Mouse (Mus musculus) MEL (cell line): ENCODE data around the gene Cadm3. TPM values are rescaled to one million over a fixed set of nuclear protein-coding genes. Genes with fewer than 3 reads are reported as not detected.

Experiments used
- DNase-seq: peaks from one replicate; pipeline ENCODE4 v3.0.0; 2011; ENCODE audit warnings: low read depth, low spot score
- H3K27ac ChIP-seq: 2 replicates; pipeline ENCODE4 v1.5.1; 2012; ENCODE audit warnings: low read depth, mild to moderate bottlenecking, control low read depth, low read length, moderate library complexity; ENCODE audit not compliant: control insufficient read depth
- H3K27me3 ChIP-seq, 2 experiments: fragments of 150-350 bp in 1 of 2; sonication (generic) in 1 of 2; 2 replicates each; pipeline ENCODE4 v1.6.1; 2012; ENCODE audit warnings: low read length in 2 of 2, mild to moderate bottlenecking in 2 of 2, improper control_type of control experiment in 1 of 2, moderate library complexity in 1 of 2; ENCODE audit not compliant: insufficient read depth in 2 of 2, control insufficient read depth in 1 of 2
- H3K36me3 ChIP-seq, 2 experiments: 2 replicates each; pipeline ENCODE4 v1.6.1; 2012 to 2014; ENCODE audit warnings: low read length in 2 of 2, improper control_type of control experiment in 1 of 2, inconsistent platforms in 1 of 2, mild to moderate bottlenecking in 1 of 2; ENCODE audit not compliant: insufficient read depth in 2 of 2, control insufficient read depth in 1 of 2
- H3K4me1 ChIP-seq, 2 experiments: fragments of 150-350 bp in 1 of 2; sonication (generic) in 1 of 2; 2 replicates each; pipeline ENCODE4 v1.6.1; 2012; ENCODE audit warnings: low read length in 2 of 2, improper control_type of control experiment in 1 of 2, mild to moderate bottlenecking in 1 of 2; ENCODE audit not compliant: insufficient read depth in 2 of 2, control insufficient read depth in 1 of 2
- H3K4me3 ChIP-seq, 2 experiments: fragments of 150-350 bp in 1 of 2; sonication (generic) in 1 of 2; 2 replicates each; pipeline ENCODE4 v1.5.1; 2012; ENCODE audit warnings: low read depth in 2 of 2, low read length in 2 of 2, mild to moderate bottlenecking in 2 of 2, moderate library complexity in 2 of 2, control low read depth in 1 of 2, improper control_type of control experiment in 1 of 2; ENCODE audit not compliant: control insufficient read depth in 1 of 2, insufficient read depth in 1 of 2
- H3K79me2 ChIP-seq: 2 replicates; pipeline ENCODE4 v1.6.1; 2012; ENCODE audit warnings: mild to moderate bottlenecking, low read length, moderate library complexity; ENCODE audit not compliant: control insufficient read depth, poor library complexity, insufficient read depth
- H3K9ac ChIP-seq: 2 replicates; pipeline ENCODE4 v1.6.1; 2012; ENCODE audit warnings: low read depth, mild to moderate bottlenecking, control low read depth, low read length, moderate library complexity; ENCODE audit not compliant: control insufficient read depth, poor library complexity, severe bottlenecking
- H3K9me3 ChIP-seq: fragments of 150-350 bp; sonication (generic); replicated peaks from 2 replicates; pipeline ENCODE4 v1.6.1; 2012; ENCODE audit warnings: mild to moderate bottlenecking, low read length, improper control_type of control experiment, moderate library complexity; ENCODE audit not compliant: insufficient read depth
- CHD2 ChIP-seq: IDR thresholded peaks from 2 replicates; pipeline ENCODE4 v1.6.1; 2011; ENCODE audit warnings: low read length, improper control_type of control experiment
- CTCF ChIP-seq, 3 experiments: IDR thresholded peaks in 2 of 3; conservative IDR thresholded peaks in 1 of 3; 2 replicates each; pipeline ENCODE4 v1.5.1; 2011 to 2012; ENCODE audit warnings: low read length in 3 of 3, low read depth in 2 of 3, mild to moderate bottlenecking in 2 of 3, improper control_type of control experiment in 1 of 3, inconsistent platforms in 1 of 3, mixed read lengths in 1 of 3, moderate library complexity in 1 of 3; ENCODE audit not compliant: control insufficient read depth in 1 of 3, insufficient read depth in 1 of 3, poor library complexity in 1 of 3, severe bottlenecking in 1 of 3
- E2F4 ChIP-seq: IDR thresholded peaks from 2 replicates; pipeline ENCODE4 v1.6.1; 2011; ENCODE audit warnings: low read depth, low read length, improper control_type of control experiment, borderline replicate concordance
- ELF1 ChIP-seq: IDR thresholded peaks from 2 replicates; pipeline ENCODE4 v1.6.1; 2014; ENCODE audit warnings: low read depth, mild to moderate bottlenecking, inconsistent platforms, low read length, improper control_type of control experiment, moderate library complexity
- EP300 ChIP-seq, 2 experiments: IDR thresholded peaks; 2 replicates each; pipeline ENCODE4 v1.6.1; 2011; ENCODE audit warnings: improper control_type of control experiment in 2 of 2, low read length in 2 of 2, low read depth in 1 of 2, mild to moderate bottlenecking in 1 of 2
- GABPA ChIP-seq: IDR thresholded peaks from 2 replicates; pipeline ENCODE4 v1.6.1; 2012; ENCODE audit warnings: low read depth, mild to moderate bottlenecking, inconsistent platforms, low read length, improper control_type of control experiment, moderate library complexity
- HCFC1 ChIP-seq: IDR thresholded peaks from 2 replicates; pipeline ENCODE4 v1.6.1; 2012; ENCODE audit warnings: low read depth, mild to moderate bottlenecking, inconsistent platforms, low read length, improper control_type of control experiment, moderate library complexity
- MYC ChIP-seq: IDR thresholded peaks from 2 replicates; pipeline ENCODE4 v1.6.1; 2011; ENCODE audit warnings: low read depth, mild to moderate bottlenecking, low read length, improper control_type of control experiment, moderate library complexity
- NRF1 ChIP-seq: IDR thresholded peaks from 2 replicates; pipeline ENCODE4 v1.6.1; 2014; ENCODE audit warnings: low read depth, mild to moderate bottlenecking, inconsistent platforms, low read length, improper control_type of control experiment, moderate library complexity; ENCODE audit not compliant: poor library complexity, insufficient read depth, severe bottlenecking
- POLR2AphosphoS2 ChIP-seq: IDR thresholded peaks from 2 replicates; pipeline ENCODE4 v1.6.1; 2011; ENCODE audit warnings: low read length, improper control_type of control experiment
- POLR2AphosphoS5 ChIP-seq: IDR thresholded peaks from 2 replicates; pipeline ENCODE4 v1.6.1; 2012; ENCODE audit warnings: low read depth, borderline replicate concordance, mild to moderate bottlenecking, inconsistent platforms, low read length, moderate library complexity, mixed read lengths
- SIN3A ChIP-seq: IDR thresholded peaks from 2 replicates; pipeline ENCODE4 v1.6.1; 2012; ENCODE audit warnings: low read length, improper control_type of control experiment, inconsistent platforms
- TBP ChIP-seq: IDR thresholded peaks from 2 replicates; pipeline ENCODE4 v1.8.0; 2011; ENCODE audit warnings: low read depth, low read length, improper control_type of control experiment
- TCF12 ChIP-seq: IDR thresholded peaks from 2 replicates; pipeline ENCODE4 v1.6.1; 2014; ENCODE audit warnings: low read depth, mild to moderate bottlenecking, inconsistent platforms, low read length, improper control_type of control experiment, moderate library complexity
- UBTF ChIP-seq: IDR thresholded peaks from 2 replicates; pipeline ENCODE4 v1.6.1; 2012; ENCODE audit warnings: low read depth, mild to moderate bottlenecking, inconsistent platforms, low read length, improper control_type of control experiment, moderate library complexity, borderline replicate concordance; ENCODE audit not compliant: insufficient read depth
- USF1 ChIP-seq: IDR thresholded peaks from 2 replicates; pipeline ENCODE4 v1.6.1; 2014; ENCODE audit warnings: low read depth, mild to moderate bottlenecking, inconsistent platforms, low read length, improper control_type of control experiment, moderate library complexity
- ZKSCAN1 ChIP-seq: IDR thresholded peaks from 2 replicates; pipeline ENCODE4 v1.6.1; 2012; ENCODE audit warnings: low read depth, mild to moderate bottlenecking, inconsistent platforms, low read length, improper control_type of control experiment, moderate library complexity
- ZNF384 ChIP-seq: IDR thresholded peaks from 2 replicates; pipeline ENCODE4 v1.6.1; 2012; ENCODE audit warnings: low read depth, mild to moderate bottlenecking, inconsistent platforms, low read length, improper control_type of control experiment
- polyA plus RNA-seq, 2 experiments: library from polyadenylated mRNA; stranded (reverse) in 1 of 2; unstranded in 1 of 2; fragments of >175 nt in 1 of 2; fragments of >200 nt in 1 of 2; gene quantifications; 2 replicates each; pipeline versions ENCODE4 v1.2.1 to v1.2.4; 2012; ENCODE audit warnings: low replicate concordance in 2 of 2, low read depth in 1 of 2; ENCODE audit not compliant: insufficient read length in 2 of 2, insufficient read depth in 1 of 2, missing spikeins in 1 of 2
- total RNA-seq: library from RNA; depleted of rRNA; stranded (reverse); fragments of 300-350 nt; gene quantifications from 2 replicates; pipeline ENCODE4 v1.2.3, GENCODE M21; 2012

Cadm3 gene
- total and polyA plus RNA-seq, 3 experiments, result 0.03 to 0.19 TPM; not detected in 1

DNA sequence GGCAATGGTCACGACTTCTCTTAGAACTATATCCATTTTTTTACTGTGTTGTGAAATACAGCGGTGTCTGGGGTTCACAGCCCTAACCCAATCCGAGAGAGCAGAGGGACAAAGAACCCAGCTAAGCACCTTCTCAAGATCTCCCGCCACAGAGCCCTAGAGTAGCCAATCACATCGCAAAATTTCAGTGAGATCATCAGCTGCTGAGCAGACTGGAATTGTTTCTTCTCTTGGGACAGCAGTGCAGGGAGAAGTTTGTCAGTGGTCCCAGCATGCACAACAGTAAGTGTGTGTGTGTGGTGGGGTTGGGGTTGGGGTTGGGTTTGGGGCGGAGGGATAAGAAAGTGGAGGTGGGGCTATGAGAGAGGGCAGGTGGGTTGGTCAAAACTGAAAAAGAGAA, 17.5 kb downstream of the Cadm3 start:
- TF ChIP-seq TCF12 (no peak), SIN3A (no peak; the same call in 1 of the 2 replicates), E2F4 (peak; percentile 93), USF1 (no peak), CHD2 (peak; percentile 85), MYC (no peak)
- peak overlapping the region; percentile 88 for H3K27ac ChIP-seq
- no peaks in the 10 kb centered on the region for H3K9me3 ChIP-seq
- H3K9ac ChIP-seq, result peak overlapping the region; percentile 75
- no peaks in the 10 kb centered on the region; the same call in 1 of the 2 replicates for H3K79me2 ChIP-seq
- DNase-seq, result peak; percentile 87
- H3K4me1 ChIP-seq, result peaks cover 27 to 29% of the 10 kb centered on the region in 2 experiments
- peak overlapping the region; percentile 53 to 57 for H3K4me3 ChIP-seq
- no peaks in the 10 kb centered on the region for H3K27me3 ChIP-seq
- H3K36me3 ChIP-seq, result peaks cover 0 to 30% of the 10 kb centered on the region in 2 experiments; a peak in 2 of 4 replicates

- no peak for DNase-seq
- Histone ChIP-seq H3K4me3 (peak overlapping the region in 1 of 2 experiments; percentile 57; a peak in 2 of 4 replicates), H3K27ac (no peak overlapping the region)
These were observed 18.3 kb downstream of the Cadm3 start for GRCm38 (mm10) chr1:173349192-173349591.

GRCm38 (mm10) chr1:173348527-173348926, 19.0 kb downstream of the Cadm3 start:
- Histone ChIP-seq H3K4me3 (no peak overlapping the region), H3K27me3 (no peaks in the 10 kb centered on the region), H3K9me3 (no peaks in the 10 kb centered on the region), H3K9ac (no peak overlapping the region), H3K27ac (no peak overlapping the region)
- DNase-seq, result no peak
- TF ChIP-seq GABPA (no peak), NRF1 (no peak), HCFC1 (no peak), CTCF (IDR thresholded peaks at IDR 0.05 in 2 of 3, conservative IDR thresholded peaks at IDR 0.05 in 1 of 3; ENCODE audit: control insufficient read depth in 1 of 3, insufficient read depth in 1 of 3, low read depth in 2 of 3, low read length in 3 of 3, poor library complexity in 1 of 3, severe bottlenecking in 1 of 3) (no peak), EP300 (IDR thresholded peaks at IDR 0.05; ENCODE audit: low read depth in 1 of 2, low read length in 2 of 2) (no peak), TBP (no peak), ELF1 (no peak), TCF12 (no peak), UBTF (no peak)
- TF ChIP-seq, all 39 proteins: peak for 0
- H3K36me3 ChIP-seq, result peaks cover 0 to 39% of the 10 kb centered on the region in 2 experiments; a peak in 2 of 4 replicates
- H3K79me2 ChIP-seq, result no peaks in the 10 kb centered on the region; the same call in 1 of the 2 replicates
- H3K4me1 ChIP-seq, result peaks cover 38 to 42% of the 10 kb centered on the region in 2 experiments

More at GRCm38 (mm10) chr1:173349192-173349591, 18.3 kb downstream of the Cadm3 start:
- Histone ChIP-seq H3K27me3 (no peaks in the 10 kb centered on the region), H3K9ac (no peak overlapping the region; the same call in 1 of the 2 replicates), H3K4me1 (peaks cover 33 to 35% of the 10 kb centered on the region in 2 experiments), H3K9me3 (no peaks in the 10 kb centered on the region)
- peak; percentile 80 for TF ChIP-seq ZNF384
- peak; percentile 48; the same call in 1 of the 2 replicates for TF ChIP-seq USF1
- TF ChIP-seq ZKSCAN1, result no peak
- TF ChIP-seq POLR2AphosphoS2, result no peak
- TF ChIP-seq HCFC1, result no peak
- no peak for TF ChIP-seq TBP
- no peak for TF ChIP-seq POLR2AphosphoS5
- TF ChIP-seq, all 39 proteins: peak for 2
- Histone ChIP-seq H3K36me3 (peaks cover 0 to 33% of the 10 kb centered on the region in 2 experiments; a peak in 2 of 4 replicates), H3K79me2 (no peaks in the 10 kb centered on the region; the same call in 1 of the 2 replicates)
